Mouse (Mus musculus) CD4-positive helper T cell, adult 2 months (primary cell): ENCODE data around the gene Gpc6.

ENCODE experiments used
- DNase-seq: peaks from one replicate; pipeline ENCODE4 v3.0.0-alpha.2; 2012; ENCODE audit warnings: low read depth, missing footprints, low spot score

The Gpc6 gene

GRCm38 (mm10) chr14:117919612-117920011 is 994.5 kb downstream of the Gpc6 start:
- no peak for DNase-seq

GRCm38 (mm10) chr14:117921393-117922014 is 996.4 kb downstream of the Gpc6 start:
- DNase-seq = no peak

GRCm38 (mm10) chr14:117923667-117924066 is 998.6 kb downstream of the Gpc6 start:
- no peak for DNase-seq

GRCm38 (mm10) chr14:117930105-117930847 is 1005.2 kb downstream of the Gpc6 start:
- no peak for DNase-seq

- no peak for DNase-seq
Observed at GRCm38 (mm10) chr14:117930848-117931816, 1006.0 kb downstream of the Gpc6 start.

GRCm38 (mm10) chr14:117932163-117932851 is 1007.2 kb downstream of the Gpc6 start:
- DNase-seq = no peak

- DNase-seq = peak; percentile 5
Observed at GRCm38 (mm10) chr14:117938554-117938953, 1013.4 kb downstream of the Gpc6 start.

GRCm38 (mm10) chr14:117939471-117939870 is 1014.4 kb downstream of the Gpc6 start:
- no peak for DNase-seq

- no peak for DNase-seq
Observed at GRCm38 (mm10) chr14:117945920-117946503, 1020.9 kb downstream of the Gpc6 start.

GRCm38 (mm10) chr14:117951265-117951664 is 1026.2 kb downstream of the Gpc6 start:
- DNase-seq = no peak

- no peak for DNase-seq
Observed at GRCm38 (mm10) chr14:117951686-117952085, 1026.6 kb downstream of the Gpc6 start.

- DNase-seq = no peak
Observed at GRCm38 (mm10) chr14:117956051-117956450, 1030.9 kb downstream of the Gpc6 start.

GRCm38 (mm10) chr14:117958389-117958788 is 1033.3 kb downstream of the Gpc6 start:
- DNase-seq = no peak

- DNase-seq = no peak
Observed at GRCm38 (mm10) chr14:117961267-117961666, 1036.2 kb downstream of the Gpc6 start.

- DNase-seq = no peak
Observed at GRCm38 (mm10) chr14:117961844-117962243, 1036.7 kb downstream of the Gpc6 start.

GRCm38 (mm10) chr14:117962453-117962852 is 1037.3 kb downstream of the Gpc6 start:
- DNase-seq = peak; percentile 5

GRCm38 (mm10) chr14:117972576-117972975 is 1047.5 kb downstream of the Gpc6 start:
- DNase-seq = no peak

- DNase-seq = no peak
Observed at GRCm38 (mm10) chr14:117981532-117981931, 1056.4 kb downstream of the Gpc6 start.

GRCm38 (mm10) chr14:117988444-117988843 is 1063.3 kb downstream of the Gpc6 start:
- no peak for DNase-seq

GRCm38 (mm10) chr14:117990203-117990602 is 1065.1 kb downstream of the Gpc6 start:
- no peak for DNase-seq
